Mouse (Mus musculus) cortical plate, adult 2 months (tissue): Measurements from ENCODE around the gene Tas2r135.

Source experiments
- CTCF ChIP-seq: fragments of 200-500 bp; IDR thresholded peaks from 2 replicates; pipeline ENCODE4 v1.5.1; 2011; ENCODE audit warnings: mild to moderate bottlenecking, control low read depth, low read length; ENCODE audit not compliant: insufficient read depth; ENCODE audit errors: extremely low read depth
- POLR2A ChIP-seq: fragments of 200-500 bp; IDR thresholded peaks from 2 replicates; pipeline ENCODE4 v1.6.1; 2011; ENCODE audit warnings: mild to moderate bottlenecking, low read length, control low read depth; ENCODE audit not compliant: insufficient read depth; ENCODE audit errors: extremely low read depth

GRCm38 (mm10) chr6:42356913-42357312, 48.3 kb upstream of the Tas2r135 start:
- TF ChIP-seq CTCF (no peak), POLR2A (no peak)
